Mouse (Mus musculus): Measurements from ENCODE around the gene 1700029I15Rik. TPM values are rescaled to one million over a fixed set of nuclear protein-coding genes. Genes with fewer than 3 reads are reported as not detected.

Gene 1700029I15Rik
- polyA plus RNA-seq, 1 experiment from 2014 or later, result 2.6 TPM

GRCm38 (mm10) chr2:92424462-92425308 is 42.3 kb downstream of the 1700029I15Rik start:
- Histone ChIP-seq H3K4me2 (replicated peaks; ENCODE audit: low read depth, low read length) (no peak overlapping the region), H3K4me3 (ENCODE audit: low read depth, low read length) (no peak overlapping the region), H3K27me3 (ENCODE audit: control insufficient read depth, insufficient read depth, low read length) (no peaks in the 10 kb centered on the region), H3K9me3 (ENCODE audit: control insufficient read depth, low read depth, low read length) (no peaks in the 10 kb centered on the region), H3K4me1 (ENCODE audit: control insufficient read depth, insufficient read depth, low read length) (peaks cover 42% of the 10 kb centered on the region), H3K36me3 (ENCODE audit: control insufficient read depth, insufficient read depth, low read length) (peaks cover 29% of the 10 kb centered on the region), H3K27ac (ENCODE audit: low read length) (peak overlapping the region; percentile 90), H3K9ac (replicated peaks; ENCODE audit: low read depth, low read length) (no peak overlapping the region)
- peak; percentile 54 for ATAC-seq (ENCODE audit: insufficient number of reproducible peaks, insufficient read depth, low FRiP score, low read depth)
- whole genome bisulfite sequencing, result 55% methylated on average over 9 of the region's 9 CpGs

GRCm38 (mm10) chr2:92425366-92425765 is 43.0 kb downstream of the 1700029I15Rik start:
- Histone ChIP-seq H3K9ac (replicated peaks; ENCODE audit: low read depth, low read length) (no peak overlapping the region), H3K4me1 (ENCODE audit: control insufficient read depth, insufficient read depth, low read length) (peaks cover 47% of the 10 kb centered on the region), H3K27me3 (ENCODE audit: control insufficient read depth, insufficient read depth, low read length) (no peaks in the 10 kb centered on the region), H3K36me3 (ENCODE audit: control insufficient read depth, insufficient read depth, low read length) (peaks cover 24% of the 10 kb centered on the region), H3K27ac (ENCODE audit: low read length) (peak overlapping the region; percentile 90), H3K4me2 (replicated peaks; ENCODE audit: low read depth, low read length) (no peak overlapping the region), H3K9me3 (ENCODE audit: control insufficient read depth, low read depth, low read length) (no peaks in the 10 kb centered on the region), H3K4me3 (ENCODE audit: low read depth, low read length) (no peak overlapping the region)
- 76% methylated on average over 4 of the region's 4 CpGs for WGBS
- ATAC-seq (ENCODE audit: insufficient number of reproducible peaks, insufficient read depth, low FRiP score, low read depth), result no peak

- no peak overlapping the region for H3K4me2 ChIP-seq (replicated peaks; ENCODE audit: low read depth, low read length)
- peaks cover 14% of the 10 kb centered on the region for H3K36me3 ChIP-seq (ENCODE audit: control insufficient read depth, insufficient read depth, low read length)
- no peak overlapping the region for H3K4me3 ChIP-seq (ENCODE audit: low read depth, low read length)
- H3K9ac ChIP-seq (replicated peaks; ENCODE audit: low read depth, low read length), result no peak overlapping the region
- H3K4me1 ChIP-seq (ENCODE audit: control insufficient read depth, insufficient read depth, low read length), result peaks cover 56% of the 10 kb centered on the region
- no peak for ATAC-seq (ENCODE audit: insufficient number of reproducible peaks, insufficient read depth, low FRiP score, low read depth)
- no peaks in the 10 kb centered on the region for H3K9me3 ChIP-seq (ENCODE audit: control insufficient read depth, low read depth, low read length)
- no peaks in the 10 kb centered on the region for H3K27me3 ChIP-seq (ENCODE audit: control insufficient read depth, insufficient read depth, low read length)
- 72% methylated on average over 3 of the region's 3 CpGs for WGBS
- peak overlapping the region; percentile 74 for H3K27ac ChIP-seq (ENCODE audit: low read length)
Measured at GRCm38 (mm10) chr2:92426426-92426825, 44.1 kb downstream of the 1700029I15Rik start.

- Histone ChIP-seq H3K36me3 (ENCODE audit: control insufficient read depth, insufficient read depth, low read length) (peaks cover 2% of the 10 kb centered on the region), H3K4me3 (ENCODE audit: low read depth, low read length) (no peak overlapping the region), H3K9me3 (ENCODE audit: control insufficient read depth, low read depth, low read length) (no peaks in the 10 kb centered on the region), H3K4me1 (ENCODE audit: control insufficient read depth, insufficient read depth, low read length) (peaks cover 67% of the 10 kb centered on the region), H3K9ac (replicated peaks; ENCODE audit: low read depth, low read length) (no peak overlapping the region), H3K27ac (ENCODE audit: low read length) (peak overlapping the region; percentile 71; the same call in 1 of the 2 replicates), H3K4me2 (replicated peaks; ENCODE audit: low read depth, low read length) (no peak overlapping the region), H3K27me3 (ENCODE audit: control insufficient read depth, insufficient read depth, low read length) (no peaks in the 10 kb centered on the region)
- ATAC-seq (ENCODE audit: insufficient number of reproducible peaks, insufficient read depth, low FRiP score, low read depth), result peak; percentile 80
- WGBS, result 46% methylated on average over 6 of the region's 6 CpGs
Measured at GRCm38 (mm10) chr2:92427882-92428281, 45.5 kb downstream of the 1700029I15Rik start.

GRCm38 (mm10) chr2:92430089-92430488 is 47.8 kb downstream of the 1700029I15Rik start:
- Histone ChIP-seq H3K36me3 (ENCODE audit: control insufficient read depth, insufficient read depth, low read length) (no peaks in the 10 kb centered on the region), H3K4me2 (replicated peaks; ENCODE audit: low read depth, low read length) (no peak overlapping the region), H3K4me3 (ENCODE audit: low read depth, low read length) (no peak overlapping the region), H3K27ac (ENCODE audit: low read length) (0 out of 2 replicates have a peak overlapping the region, but pooled peaks have one; percentile 27), H3K27me3 (ENCODE audit: control insufficient read depth, insufficient read depth, low read length) (no peaks in the 10 kb centered on the region), H3K9ac (replicated peaks; ENCODE audit: low read depth, low read length) (no peak overlapping the region), H3K4me1 (ENCODE audit: control insufficient read depth, insufficient read depth, low read length) (peaks cover 62% of the 10 kb centered on the region), H3K9me3 (ENCODE audit: control insufficient read depth, low read depth, low read length) (no peaks in the 10 kb centered on the region)
- ATAC-seq (ENCODE audit: insufficient number of reproducible peaks, insufficient read depth, low FRiP score, low read depth), result no peak
- whole genome bisulfite sequencing, result 69% methylated on average over 2 of the region's 2 CpGs

GRCm38 (mm10) chr2:92430723-92431541 is 48.6 kb downstream of the 1700029I15Rik start:
- peak overlapping the region; percentile 39; the same call in 1 of the 2 replicates for H3K27ac ChIP-seq (ENCODE audit: low read length)

GRCm38 (mm10) chr2:92431611-92432179 is 49.4 kb downstream of the 1700029I15Rik start:
- H3K27ac ChIP-seq (ENCODE audit: low read length), result no peak overlapping the region; the same call in 1 of the 2 replicates
- no peak for ATAC-seq (ENCODE audit: insufficient number of reproducible peaks, insufficient read depth, low FRiP score, low read depth)
- H3K4me3 ChIP-seq (ENCODE audit: low read depth, low read length), result peak overlapping the region; percentile 17
- H3K9me3 ChIP-seq (ENCODE audit: control insufficient read depth, low read depth, low read length), result no peaks in the 10 kb centered on the region
- WGBS, result 35% methylated on average over 11 of the region's 11 CpGs
- peak overlapping the region; percentile 91 for H3K4me2 ChIP-seq (replicated peaks; ENCODE audit: low read depth, low read length)
- H3K9ac ChIP-seq (replicated peaks; ENCODE audit: low read depth, low read length), result no peak overlapping the region
- peaks cover 56% of the 10 kb centered on the region for H3K4me1 ChIP-seq (ENCODE audit: control insufficient read depth, insufficient read depth, low read length)
- H3K27me3 ChIP-seq (ENCODE audit: control insufficient read depth, insufficient read depth, low read length), result no peaks in the 10 kb centered on the region
- H3K36me3 ChIP-seq (ENCODE audit: control insufficient read depth, insufficient read depth, low read length), result no peaks in the 10 kb centered on the region

More at GRCm38 (mm10) chr2:92430723-92431541, 48.6 kb downstream of the 1700029I15Rik start:
- H3K36me3 ChIP-seq (ENCODE audit: control insufficient read depth, insufficient read depth, low read length), result no peaks in the 10 kb centered on the region
- peak overlapping the region; percentile 91 for H3K4me2 ChIP-seq (replicated peaks; ENCODE audit: low read depth, low read length)
- H3K27me3 ChIP-seq (ENCODE audit: control insufficient read depth, insufficient read depth, low read length), result no peaks in the 10 kb centered on the region
- WGBS, result 58% methylated on average over 21 of the region's 21 CpGs
- peak overlapping the region; percentile 17 for H3K4me3 ChIP-seq (ENCODE audit: low read depth, low read length)
- H3K9ac ChIP-seq (replicated peaks; ENCODE audit: low read depth, low read length), result no peak overlapping the region
- peaks cover 56% of the 10 kb centered on the region for H3K4me1 ChIP-seq (ENCODE audit: control insufficient read depth, insufficient read depth, low read length)
- H3K9me3 ChIP-seq (ENCODE audit: control insufficient read depth, low read depth, low read length), result no peaks in the 10 kb centered on the region
- ATAC-seq (ENCODE audit: insufficient number of reproducible peaks, insufficient read depth, low FRiP score, low read depth), result peak; percentile 21; the same call in 1 of the 2 replicates
